Mouse (Mus musculus) brain, embryonic 14.5 days (tissue): ENCODE measurements at regions not wholly inside any gene's neighbourhood (a gene's known extent, or its start where the extent isn't known, plus 50 kb on each side); places are given as distances from the start of the nearest gene placed in this dataset.

ENCODE experiments used
- DNase-seq: peaks from one replicate; pipeline ENCODE4 v3.0.0-alpha.2; 2011; ENCODE audit warnings: low read depth
- CTCF ChIP-seq: fragments of 200-500 bp; IDR thresholded peaks from 2 replicates; pipeline ENCODE4 v1.5.1; 2012; ENCODE audit warnings: inconsistent platforms, mild to moderate bottlenecking, moderate library complexity, borderline replicate concordance; ENCODE audit not compliant: insufficient read depth, insufficient read length; ENCODE audit errors: extremely low read depth
- POLR2A ChIP-seq: fragments of 200-500 bp; IDR thresholded peaks from 2 replicates; pipeline ENCODE4 v1.6.1; 2012; ENCODE audit warnings: mild to moderate bottlenecking, inconsistent platforms, borderline replicate concordance; ENCODE audit not compliant: poor library complexity, insufficient read depth, insufficient read length, severe bottlenecking; ENCODE audit errors: extremely low read depth

DNA sequence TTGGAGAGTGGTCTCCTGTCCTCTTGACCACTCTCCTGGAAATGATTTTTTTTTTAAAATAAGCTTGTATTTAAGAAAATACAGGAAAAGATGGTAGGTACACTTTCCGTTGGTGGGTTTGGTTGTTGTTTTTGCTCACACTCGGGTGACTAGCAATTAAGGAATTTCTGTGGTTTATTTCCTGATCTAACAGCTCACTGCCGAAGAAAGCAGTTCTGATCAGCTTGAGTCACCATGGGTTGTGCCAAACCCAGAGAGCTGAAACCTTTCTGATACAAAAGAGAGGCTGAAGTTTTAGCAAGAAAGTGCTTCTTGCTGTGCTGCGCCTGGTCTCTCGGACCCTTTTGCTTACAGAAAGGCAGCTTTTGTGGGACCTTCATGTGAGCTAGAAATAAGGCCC lies 243.2 kb downstream of the Sox2 start:
- TF ChIP-seq CTCF (no peak), POLR2A (no peak)
- no peak for DNase-seq

DNA sequence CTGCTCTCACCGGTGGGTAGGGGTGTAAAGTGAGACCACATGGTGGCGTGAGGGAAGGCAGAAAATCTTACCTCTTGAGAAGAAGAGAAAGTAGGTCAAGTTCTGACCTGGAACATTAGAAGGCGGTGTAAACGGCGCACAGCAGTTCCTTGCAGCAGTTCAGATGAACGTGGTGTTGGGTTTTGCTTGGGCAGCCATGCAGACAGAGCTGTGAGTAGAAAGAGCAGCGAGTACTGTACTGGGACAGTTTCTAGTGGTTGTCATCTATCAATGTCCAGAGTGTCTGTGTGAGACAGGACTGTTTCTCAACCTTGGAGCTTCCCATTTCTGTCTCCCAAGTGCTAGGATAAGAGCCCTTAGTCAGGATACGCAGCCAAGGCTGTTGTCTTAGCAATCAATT lies 252.9 kb downstream of the Sox2 start:
- TF ChIP-seq CTCF = no peak
- TF ChIP-seq POLR2A = no peak
- no peak for DNase-seq

DNA sequence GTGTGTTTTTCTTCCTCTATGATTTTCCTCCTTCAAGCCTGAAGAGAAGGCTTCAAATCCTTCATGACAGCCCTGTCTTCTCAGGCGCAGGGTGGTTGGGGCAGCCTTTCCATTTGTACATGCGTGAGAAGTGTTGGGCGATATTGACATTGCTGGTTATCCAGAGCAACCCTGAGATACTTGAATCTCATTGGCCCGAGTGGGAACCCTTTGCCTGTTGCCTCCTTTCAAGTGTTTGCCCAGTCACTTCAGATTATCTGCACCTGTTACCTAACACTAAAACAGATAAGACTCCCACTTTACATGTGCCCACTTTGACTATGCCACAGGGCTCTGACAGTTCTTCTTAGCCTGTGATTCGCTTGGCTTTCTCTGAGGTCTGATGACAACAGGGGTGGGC lies 258.3 kb downstream of the Sox2 start:
- TF ChIP-seq CTCF (no peak), POLR2A (no peak)
- DNase-seq = no peak

DNA sequence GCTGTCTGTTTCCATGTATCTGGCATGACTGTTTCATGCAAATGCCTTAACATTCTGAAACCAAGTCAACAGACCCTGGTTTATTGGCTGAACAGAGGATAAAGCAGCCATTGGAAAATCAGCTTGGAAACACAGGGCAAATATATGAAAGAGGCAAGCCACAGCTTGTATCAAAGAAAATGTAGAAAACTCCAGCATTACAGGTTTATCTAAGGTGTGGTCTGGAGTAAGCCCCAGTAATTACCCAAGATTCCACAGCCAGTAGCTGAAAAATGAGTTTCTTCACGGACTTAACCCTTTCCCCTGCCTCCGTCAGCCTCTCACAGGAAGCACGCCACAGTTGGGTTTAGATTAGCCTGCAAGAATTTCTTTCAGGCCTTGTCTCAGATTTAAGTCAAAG lies 259.1 kb downstream of the Sox2 start:
- DNase-seq = no peak
- TF ChIP-seq POLR2A = no peak
- no peak for TF ChIP-seq CTCF

DNA sequence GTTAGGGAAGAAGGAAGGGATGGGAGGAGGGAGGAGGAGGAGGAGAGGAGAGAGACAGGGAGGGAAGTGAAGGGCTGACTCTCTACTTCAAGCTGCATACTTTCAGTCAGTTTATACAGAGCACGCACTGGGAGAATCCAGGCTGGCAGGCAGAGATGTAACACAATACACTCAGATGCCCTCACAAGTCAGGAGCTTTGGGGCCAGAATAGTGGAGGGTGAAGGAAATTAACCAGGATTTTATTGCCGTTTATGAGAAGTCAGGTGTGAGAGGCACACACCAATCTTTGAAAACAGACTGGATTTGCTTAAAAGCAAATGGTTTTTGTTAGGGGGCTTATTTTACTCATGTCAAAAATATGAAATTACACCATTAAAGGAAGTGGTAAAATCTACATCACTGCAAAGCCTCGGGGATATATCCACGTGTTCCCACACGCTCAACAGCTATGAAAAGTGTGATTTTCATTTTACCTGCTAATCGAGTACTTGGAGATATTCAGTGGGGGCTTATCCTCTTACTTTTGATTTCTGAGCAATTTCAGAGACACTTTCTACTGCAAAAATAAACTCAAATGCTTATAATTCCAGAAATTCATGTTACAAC lies 268.2 kb downstream of the Sox2 start:
- TF ChIP-seq POLR2A = no peak
- DNase-seq = peak; percentile 28

DNA sequence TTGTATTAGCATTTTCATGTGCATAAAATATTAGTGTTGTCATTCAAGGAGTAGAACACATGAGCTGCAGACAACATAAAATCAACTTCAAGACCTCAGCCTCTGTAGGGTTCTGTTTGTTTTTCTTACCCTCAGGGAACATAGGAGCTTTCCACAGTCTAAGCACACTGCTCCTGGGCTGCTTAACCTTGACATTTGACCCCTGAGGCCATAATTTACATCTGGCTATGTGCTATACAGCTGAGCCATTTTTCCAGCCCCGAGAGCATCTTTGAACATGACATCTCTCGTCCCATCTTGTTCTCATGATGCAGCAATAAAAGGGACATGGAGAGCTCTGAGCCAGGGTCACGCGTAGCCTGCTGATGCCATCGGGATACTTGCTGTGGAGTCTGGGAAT lies 270.3 kb downstream of the Sox2 start:
- no peak for DNase-seq

DNA sequence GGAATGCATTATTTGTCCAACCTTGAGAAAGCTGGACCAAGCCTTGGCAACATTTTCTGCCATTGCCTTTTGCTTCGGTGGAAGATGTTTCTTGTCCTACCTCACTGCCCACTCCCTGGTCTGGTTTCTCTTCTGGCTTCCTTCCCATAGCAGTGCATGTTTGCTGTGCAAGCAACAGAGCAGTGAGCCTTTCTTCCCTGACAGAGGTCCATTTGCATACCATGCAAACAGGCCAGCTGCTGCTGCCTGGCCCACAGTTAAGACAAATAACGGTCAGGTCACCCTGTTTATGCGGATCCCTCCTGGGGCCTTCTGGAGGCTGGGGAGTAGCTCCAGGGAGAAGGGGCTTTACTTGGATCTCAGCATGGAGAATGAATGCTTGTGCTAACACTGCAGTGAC lies 299.7 kb downstream of the Sox2 start:
- TF ChIP-seq POLR2A = no peak
- peak; percentile 82 for DNase-seq

More for the DNA sequence above, 270.3 kb downstream of the Sox2 start:
- no peak for TF ChIP-seq POLR2A
- no peak for TF ChIP-seq CTCF

DNA sequence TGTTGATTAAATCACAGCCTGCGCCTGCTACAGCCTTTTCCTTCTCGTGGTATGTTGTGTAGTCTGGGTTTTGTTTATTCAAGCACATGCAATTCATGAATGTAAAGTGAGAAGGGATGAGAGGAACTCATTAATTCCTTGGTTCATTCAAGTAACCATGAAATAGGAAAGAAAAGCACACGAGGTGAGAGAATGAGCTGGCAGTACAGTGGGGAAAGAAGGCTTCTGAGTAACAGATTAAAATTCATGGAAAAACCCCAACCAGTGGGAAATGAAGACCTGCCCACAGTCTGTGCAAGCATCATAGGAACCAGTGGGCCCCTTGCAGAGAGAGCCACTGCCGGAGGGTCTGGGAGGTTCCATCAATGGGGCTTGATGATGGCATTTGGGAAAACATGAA lies 306.0 kb downstream of the Sox2 start:
- peak; percentile 73 for DNase-seq
- TF ChIP-seq POLR2A = no peak
- no peak for TF ChIP-seq CTCF

DNA sequence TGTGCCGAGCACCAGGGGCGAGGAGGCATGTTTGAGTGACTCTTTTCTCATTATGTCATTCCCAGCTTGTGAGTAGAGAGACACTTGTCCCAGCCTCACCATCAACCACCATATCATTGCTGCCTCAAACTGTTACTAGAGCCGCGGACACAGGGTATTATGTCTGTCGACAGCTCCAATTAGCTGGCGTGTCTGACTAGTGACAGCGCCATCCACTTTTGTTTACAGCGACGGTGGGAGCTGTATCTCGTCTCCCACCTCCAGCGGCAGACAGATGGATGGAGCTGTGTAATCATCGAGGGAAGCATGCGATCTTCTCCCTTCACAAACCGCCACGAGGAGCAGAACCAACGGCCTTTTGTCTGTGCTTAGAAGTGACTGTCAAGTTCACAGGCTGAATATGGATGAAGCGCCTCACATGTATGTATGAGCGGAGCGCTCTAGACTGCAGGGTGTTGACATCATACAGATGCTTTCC lies 308.9 kb downstream of the Sox2 start:
- peak; percentile 84 for DNase-seq
- TF ChIP-seq POLR2A (no peak), CTCF (no peak)

DNA sequence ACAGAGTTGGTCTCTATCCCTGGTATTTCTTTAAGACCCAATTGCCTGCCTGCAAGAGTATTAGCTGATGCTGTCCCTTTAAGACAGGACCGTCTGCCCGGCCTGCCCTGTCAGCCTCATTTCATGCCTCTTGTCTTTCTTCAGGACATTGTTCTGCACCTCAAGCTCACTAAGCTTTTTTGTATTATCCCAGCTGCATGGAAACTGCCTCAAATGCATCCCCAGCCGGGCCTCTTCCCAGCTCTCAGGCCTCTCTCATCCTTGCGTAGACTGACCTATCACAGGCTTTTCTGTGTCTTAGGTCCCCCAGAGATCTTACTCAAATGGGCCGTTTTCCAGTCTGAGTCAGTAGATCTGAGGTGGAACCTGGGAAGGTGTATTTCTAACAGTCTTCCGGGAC lies 316.2 kb downstream of the Sox2 start:
- peak; percentile 72 for DNase-seq
- no peak for TF ChIP-seq POLR2A
- no peak for TF ChIP-seq CTCF

DNA sequence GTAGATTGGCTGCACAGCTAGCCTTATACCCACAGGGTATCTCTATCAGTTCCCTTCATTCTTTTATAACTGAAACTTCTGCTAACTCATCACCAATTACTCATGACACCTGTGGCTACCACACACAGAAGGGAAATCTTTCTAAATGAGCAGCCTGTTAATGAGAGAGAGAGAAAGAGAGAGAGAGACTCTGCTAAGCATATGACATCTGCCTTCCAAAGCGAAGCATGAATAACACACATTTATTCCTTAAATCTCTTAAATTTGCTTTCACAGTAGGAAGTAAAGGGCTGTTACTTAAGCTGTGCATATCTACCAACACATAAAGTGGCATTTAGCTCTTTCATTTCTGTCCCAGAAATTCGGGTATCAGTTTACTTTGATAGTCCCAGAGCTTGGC lies 317.7 kb downstream of the Sox2 start:
- DNase-seq = peak; percentile 42

DNA sequence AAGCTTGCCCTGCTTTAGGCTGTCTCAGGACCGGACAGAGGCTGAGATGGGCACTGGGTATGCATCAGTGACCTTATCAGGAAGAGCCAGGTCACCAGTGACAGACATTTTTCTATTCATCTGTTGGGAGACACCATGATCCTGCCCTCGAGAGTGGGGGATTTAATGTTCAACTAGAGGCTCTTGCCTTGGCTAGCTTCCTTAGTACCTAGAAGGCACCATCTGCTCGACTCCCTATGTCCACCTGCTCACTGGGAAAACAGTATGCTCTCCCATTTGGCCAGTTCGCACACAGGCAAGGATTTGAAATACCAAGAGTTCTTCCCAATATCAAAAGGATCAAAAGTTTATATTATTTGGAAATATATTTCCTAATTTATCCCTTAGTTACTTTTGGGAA lies 321.3 kb downstream of the Sox2 start:
- no peak for TF ChIP-seq POLR2A
- TF ChIP-seq CTCF = no peak
- DNase-seq = peak; percentile 29

More for the DNA sequence above, 317.7 kb downstream of the Sox2 start:
- TF ChIP-seq POLR2A (no peak), CTCF (no peak)

DNA sequence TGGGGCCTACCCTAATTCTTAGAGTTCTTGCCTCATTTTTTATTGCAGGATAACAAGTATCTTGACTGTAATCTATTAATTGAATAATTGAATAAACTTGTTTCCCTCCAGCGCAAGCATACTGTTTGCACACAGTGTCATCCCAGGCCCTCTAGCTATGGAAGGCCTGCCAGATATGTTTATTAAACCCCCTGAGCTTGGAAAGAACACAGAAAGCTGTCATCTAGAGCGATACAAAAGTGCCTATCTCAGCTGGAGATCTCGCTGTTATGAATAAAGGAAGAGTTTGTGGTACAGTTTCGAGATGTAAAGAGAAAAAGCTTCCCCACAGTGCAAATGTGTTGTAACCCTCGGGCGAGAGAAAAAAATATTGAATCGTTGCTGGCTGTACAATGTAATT lies 324.2 kb downstream of the Sox2 start:
- TF ChIP-seq POLR2A (no peak), CTCF (no peak)
- peak; percentile 77 for DNase-seq
